8 mouse cellular contexts compared by ENCODE assay signal in the genomic region with DNA sequence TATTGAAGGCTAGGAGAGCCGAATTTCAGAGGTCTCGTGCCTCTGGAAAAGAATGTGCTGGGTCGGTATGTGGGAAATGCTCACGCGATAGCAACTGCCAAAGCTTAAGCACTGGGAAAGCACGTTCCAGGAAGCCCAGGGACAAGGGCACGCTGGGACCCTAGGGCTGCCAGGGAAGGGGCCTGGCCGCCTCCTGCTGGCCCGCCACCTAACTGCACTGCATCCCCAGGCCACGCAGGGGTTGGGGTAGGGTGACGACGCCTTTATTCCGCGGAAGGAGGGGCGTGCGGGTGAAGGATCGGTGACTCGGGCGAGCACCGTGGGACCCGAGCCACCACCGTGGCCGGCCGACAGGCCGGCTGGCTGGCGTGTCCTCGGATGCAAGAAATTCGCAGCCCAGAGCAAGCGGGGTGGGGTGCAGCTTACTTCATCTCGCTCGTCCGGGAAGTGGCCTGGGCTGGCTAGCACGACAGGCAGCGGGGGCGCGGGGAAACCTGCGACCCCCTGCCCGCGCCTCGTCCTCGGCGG. TPM values are rescaled to one million over a fixed set of nuclear protein-coding genes. Genes with fewer than 3 reads are reported as not detected.
DNase-seq lines count a peak whose midpoint lies in the region; ATAC-seq and TF ChIP-seq lines count a peak whose summit lies in the region.

No protein-coding gene starts in this region.

- peaks cover 9% of the 10 kb centered on the region for H3K9me3 ChIP-seq in CH12.LX (replicated peaks; ENCODE audit: low read length)
- no peaks in the 10 kb centered on the region for H3K9me3 ChIP-seq in forebrain, embryonic 10.5 days
- H3K9me3 ChIP-seq in heart, embryonic 15.5 days (replicated peaks): no peaks in the 10 kb centered on the region
- no peaks in the 10 kb centered on the region for H3K9me3 ChIP-seq in lung, postnatal 0 days (ENCODE audit: low read length)

- TF ChIP-seq CTCF in CH12.LX (conservative IDR thresholded peaks at IDR 0.05 in 1 of 2, IDR thresholded peaks at IDR 0.05 in 1 of 2; ENCODE audit: low read depth in 2 of 2, low read length in 2 of 2): peak in 1 of 2 experiments; percentile 74; a peak in 2 of 4 replicates
- TF ChIP-seq CTCF in brain, embryonic 14.5 days (IDR thresholded peaks at IDR 0.05; ENCODE audit: borderline replicate concordance, extremely low read depth, insufficient read depth, insufficient read length): peak; percentile 59; the same call in 1 of the 2 replicates
- peak; percentile 93 for TF ChIP-seq CTCF in lung, postnatal 0 days (IDR thresholded peaks at IDR 0.05)

- H3K79me2 ChIP-seq in CH12.LX (replicated peaks; ENCODE audit: control insufficient read depth, extremely low read depth, insufficient read depth, poor library complexity, severe bottlenecking): no peaks in the 10 kb centered on the region; the same call in 1 of the 2 replicates

- no peak for TF ChIP-seq EP300 in CH12.LX (IDR thresholded peaks at IDR 0.05; ENCODE audit: low read length)
- TF ChIP-seq EP300 in lung, postnatal 0 days (IDR thresholded peaks at IDR 0.05): no peak

- H3K27me3 ChIP-seq in CH12.LX (replicated peaks): no peaks in the 10 kb centered on the region
- H3K27me3 ChIP-seq in forebrain, embryonic 10.5 days (ENCODE audit: poor library complexity, severe bottlenecking): peaks cover 19% of the 10 kb centered on the region
- H3K27me3 ChIP-seq in heart, embryonic 15.5 days: no peaks in the 10 kb centered on the region
- H3K27me3 ChIP-seq in lung, postnatal 0 days (replicated peaks; ENCODE audit: insufficient read depth, low read length): no peaks in the 10 kb centered on the region

- H3K4me2 ChIP-seq in CH12.LX (ENCODE audit: insufficient read depth, low read depth, poor library complexity, severe bottlenecking): peak overlapping the region; percentile 87
- H3K4me2 ChIP-seq in heart, embryonic 15.5 days: peak overlapping the region; percentile 90
- H3K4me2 ChIP-seq in lung, postnatal 0 days (replicated peaks; ENCODE audit: low read depth, low read length): peak overlapping the region; percentile 88

- dilution Hi-C loops in CH12.LX (cut with MboI; ENCODE audit: extremely low pct_ligation_motif_present, extremely low pct_unique_long_range_greater_than_20kb, low sequenced_read_pairs): no loop called here

- peak; percentile 67 for TF ChIP-seq RAD21 in CH12.LX (IDR thresholded peaks at IDR 0.05; ENCODE audit: low read depth, low read length)

- peak overlapping the region; percentile 73 for H3K27ac ChIP-seq in CH12.LX (ENCODE audit: insufficient read depth, low read depth)
- H3K27ac ChIP-seq in forebrain, embryonic 10.5 days: peak overlapping the region; percentile 94
- peak overlapping the region; percentile 98 for H3K27ac ChIP-seq in heart, embryonic 15.5 days
- peak overlapping the region; percentile 97 for H3K27ac ChIP-seq in lung, postnatal 0 days (ENCODE audit: low read length)

- H3K9ac ChIP-seq in CH12.LX (ENCODE audit: insufficient read depth, low read depth): peak overlapping the region; percentile 83
- peak overlapping the region; percentile 91 for H3K9ac ChIP-seq in heart, embryonic 15.5 days
- H3K9ac ChIP-seq in lung, postnatal 0 days (replicated peaks; ENCODE audit: low read depth): peak overlapping the region; percentile 81

- H3K36me3 ChIP-seq in CH12.LX (replicated peaks in 1 of 2; ENCODE audit: control insufficient read depth in 1 of 2, insufficient read depth in 1 of 2, low read length in 1 of 2): peaks cover 4 to 18% of the 10 kb centered on the region in 2 experiments
- no peaks in the 10 kb centered on the region for H3K36me3 ChIP-seq in forebrain, embryonic 10.5 days (replicated peaks)
- no peaks in the 10 kb centered on the region for H3K36me3 ChIP-seq in heart, embryonic 15.5 days
- no peaks in the 10 kb centered on the region for H3K36me3 ChIP-seq in lung, postnatal 0 days (ENCODE audit: insufficient read depth, low read length)

- peaks cover 14 to 50% of the 10 kb centered on the region in 2 experiments for H3K4me1 ChIP-seq in CH12.LX (ENCODE audit: control insufficient read depth in 1 of 2, insufficient read depth in 2 of 2)
- H3K4me1 ChIP-seq in forebrain, embryonic 10.5 days: peaks cover 22% of the 10 kb centered on the region
- peaks cover 67% of the 10 kb centered on the region for H3K4me1 ChIP-seq in heart, embryonic 15.5 days (replicated peaks)
- H3K4me1 ChIP-seq in lung, postnatal 0 days (ENCODE audit: insufficient read depth, low read depth, low read length): peaks cover 7% of the 10 kb centered on the region; the same call in 1 of the 2 replicates

- DNase-seq in CH12.LX (ENCODE audit: extremely low read depth): peak; percentile 77
- DNase-seq in brain, embryonic 14.5 days (ENCODE audit: low read depth): peak; percentile 82
- DNase-seq in forebrain, embryonic 10.5 days (ENCODE audit: extremely low spot score, low spot score): peak; percentile 79
- DNase-seq in kidney, postnatal 14 days: peak; percentile 92
- DNase-seq in lung, postnatal 0 days (ENCODE audit: low spot score): peak; percentile 94
- peak; percentile 74 for DNase-seq in ovary, adult 18-20 months (ENCODE audit: low spot score)
- peak; percentile 81 to 84 for DNase-seq in thymus, postnatal 10 days (ENCODE audit: low spot score in 2 of 2)

- under 1% methylated on average over 42 of the region's 42 CpGs for WGBS in forebrain, embryonic 10.5 days
- WGBS in heart, embryonic 15.5 days: under 1% methylated on average over 42 of the region's 42 CpGs
- under 1% methylated on average over 32 of the region's 42 CpGs for WGBS in lung, postnatal 0 days

- peak; percentile 92 for ATAC-seq in heart, embryonic 15.5 days (replicated peaks; ENCODE audit: insufficient number of reproducible peaks, insufficient read depth, low FRiP score, low read depth)
- peak; percentile 87 for ATAC-seq in lung, postnatal 0 days

- peak overlapping the region; percentile 59 to 68 (median 62) for H3K4me3 ChIP-seq in CH12.LX (replicated peaks in 1 of 3; ENCODE audit: low read depth in 2 of 3, low read length in 2 of 3, poor library complexity in 1 of 3)
- peak overlapping the region; percentile 80 for H3K4me3 ChIP-seq in forebrain, embryonic 10.5 days
- peak overlapping the region; percentile 76 for H3K4me3 ChIP-seq in heart, embryonic 15.5 days
- H3K4me3 ChIP-seq in lung, postnatal 0 days (ENCODE audit: low read depth, low read length): peak overlapping the region; percentile 64

- TF ChIP-seq POLR2A in CH12.LX (IDR thresholded peaks at IDR 0.05; ENCODE audit: low read depth, low read length): no peak
- no peak for TF ChIP-seq POLR2A in brain, embryonic 14.5 days (IDR thresholded peaks at IDR 0.05; ENCODE audit: borderline replicate concordance, extremely low read depth, insufficient read depth, insufficient read length, poor library complexity, severe bottlenecking)

- in situ Hi-C loops in CH12.LX (cut with MboI; ENCODE audit: low pct_ligation_motif_present, low pct_unique_long_range_greater_than_20kb, low sequenced_read_pairs): no loop called here

TF ChIP-seq in CH12.LX, 34 proteins besides CTCF, POLR2A, EP300 and RAD21 (continues in another document):
- TF ChIP-seq MEF2A (IDR thresholded peaks at IDR 0.05; ENCODE audit: borderline replicate concordance, low read depth, low read length) (0 out of 2 replicates have a peak, but pooled peaks have one; percentile 15), SIN3A (IDR thresholded peaks at IDR 0.05; ENCODE audit: low read length) (peak; percentile 4; the same call in 1 of the 2 replicates), ETS1 (conservative IDR thresholded peaks at IDR 0.05; ENCODE audit: low read depth, low read length) (peak; percentile 42; the same call in 1 of the 2 replicates), SMC3 (IDR thresholded peaks at IDR 0.05; ENCODE audit: low read depth, low read length) (peak; percentile 68), MAX (IDR thresholded peaks at IDR 0.05; ENCODE audit: low read length) (peak; percentile 61; the same call in 1 of the 2 replicates), MAFK (IDR thresholded peaks at IDR 0.05; ENCODE audit: insufficient replicate concordance, low read length) (no peak; the same call in 1 of the 2 replicates), JUN (IDR thresholded peaks at IDR 0.05; ENCODE audit: insufficient read depth, low read depth, low read length) (no peak), RCOR1 (conservative IDR thresholded peaks at IDR 0.05; ENCODE audit: low read depth, low read length) (no peak), PAX5 (IDR thresholded peaks at IDR 0.05; ENCODE audit: low read length) (no peak), GABPA (IDR thresholded peaks at IDR 0.05; ENCODE audit: insufficient replicate concordance, low read depth, low read length) (no peak), ZKSCAN1 (IDR thresholded peaks at IDR 0.05; ENCODE audit: borderline replicate concordance, low read depth, low read length) (no peak), JUND (conservative IDR thresholded peaks at IDR 0.05; ENCODE audit: low read depth, low read length) (no peak), ZC3H11A (IDR thresholded peaks at IDR 0.05; ENCODE audit: low read depth, low read length) (no peak), KAT2A (IDR thresholded peaks at IDR 0.05; ENCODE audit: insufficient replicate concordance, low read length) (no peak), MYC (IDR thresholded peaks at IDR 0.05; ENCODE audit: low read depth, low read length) (peak; percentile 81; the same call in 1 of the 2 replicates), BHLHE40 (IDR thresholded peaks at IDR 0.05; ENCODE audit: low read depth, low read length) (peak; percentile 95), ELF1 (IDR thresholded peaks at IDR 0.05; ENCODE audit: low read depth, low read length) (peak; percentile 57), MAZ (IDR thresholded peaks at IDR 0.05; ENCODE audit: low read depth, low read length) (no peak)

RNA-seq across cellular contexts. Expression of gene H6pd, which starts 0.4 kb away (rescaled TPM):
- total RNA-seq in CH12.LX (2012; rRNA removed) (25.1 and 25.3 TPM in 2 replicates), CH12.LX (2014; rRNA removed) (13.2 and 17.7 TPM in 2 replicates)
- 36.2 and 38.5 TPM in 2 replicates for polyA plus RNA-seq in CH12.LX (2012; ENCODE audit: insufficient read length, low read depth)
- polyA plus RNA-seq in brain, embryonic 14.5 days (2012; rRNA removed): 3.2 and 5.8 TPM in 2 replicates
- polyA plus RNA-seq in forebrain, embryonic 10.5 days (2016; fragmentation: Nextera tagmentation; extraction: Ambion mirVana): 3.0 TPM in 2 replicates
- polyA plus RNA-seq in heart, embryonic 15.5 days (2015; fragmentation: Nextera tagmentation; extraction: Ambion mirVana): 10.2 and 16.0 TPM in 2 replicates
- polyA plus RNA-seq in lung, postnatal 0 days (2015; fragmentation: Nextera tagmentation; extraction: Ambion mirVana): 44.8 and 45.8 TPM in 2 replicates

RNA-seq across cellular contexts. Expression of gene Spsb1, which starts 53.5 kb away (rescaled TPM):
- total RNA-seq in CH12.LX (2012; rRNA removed) (0.04 and 0.34 TPM in 2 replicates), CH12.LX (2014; rRNA removed) (0.07 and 0.16 TPM in 2 replicates)
- 0.16 and 0.19 TPM in 2 replicates for polyA plus RNA-seq in CH12.LX (2012; ENCODE audit: insufficient read length, low read depth)
- 5.2 and 6.4 TPM in 2 replicates for polyA plus RNA-seq in brain, embryonic 14.5 days (2012; rRNA removed)
- 9.0 and 11.2 TPM in 2 replicates for polyA plus RNA-seq in forebrain, embryonic 10.5 days (2016; fragmentation: Nextera tagmentation; extraction: Ambion mirVana)
- polyA plus RNA-seq in heart, embryonic 15.5 days (2015; fragmentation: Nextera tagmentation; extraction: Ambion mirVana): 10.2 and 12.5 TPM in 2 replicates
- 14.6 and 19.2 TPM in 2 replicates for polyA plus RNA-seq in lung, postnatal 0 days (2015; fragmentation: Nextera tagmentation; extraction: Ambion mirVana)

Comparison
In these comparisons a context has a peak if more than half of its experiments do, and no peak if none do; other contexts are left out.
1. Peak in every context shown above with its lines: DNase-seq, ATAC-seq, H3K4me3 ChIP-seq and H3K27ac ChIP-seq.